Mouse (Mus musculus) midbrain, embryonic 16.5 days (tissue): Measurements from ENCODE around the gene Glis2. TPM values are rescaled to one million over a fixed set of nuclear protein-coding genes. Genes with fewer than 3 reads are reported as not detected.

Source experiments
- ATAC-seq: fragments of 200-750 bp; cut with Nextera tagmentation; 2 replicates; pipeline ENCODE4 v1.8.0; 2017; ENCODE audit warnings: moderate TSS enrichment
- H3K27ac ChIP-seq: fragments of 300-500 bp; sonication (generic); 2 replicates; pipeline ENCODE4 v1.5.1; 2014; ENCODE audit warnings: mild to moderate bottlenecking, low read length, mixed read lengths
- H3K27me3 ChIP-seq: fragments of 300-500 bp; sonication (generic); 2 replicates; pipeline ENCODE4 v1.6.1; 2014; ENCODE audit warnings: low read depth, low read length, mixed read lengths; ENCODE audit not compliant: control insufficient read depth, insufficient read depth
- H3K36me3 ChIP-seq: fragments of 300-500 bp; sonication (generic); 2 replicates; pipeline ENCODE4 v1.6.1; 2014; ENCODE audit warnings: mild to moderate bottlenecking, low read length, moderate library complexity, mixed read lengths; ENCODE audit not compliant: control insufficient read depth, insufficient read depth
- H3K4me1 ChIP-seq: fragments of 300-500 bp; sonication (generic); 2 replicates; pipeline ENCODE4 v1.6.1; 2014; ENCODE audit warnings: mild to moderate bottlenecking, low read length, mixed read lengths; ENCODE audit not compliant: control insufficient read depth, insufficient read depth
- H3K4me2 ChIP-seq: fragments of 300-500 bp; sonication (generic); 2 replicates; pipeline ENCODE4 v1.6.1; 2014; ENCODE audit warnings: mild to moderate bottlenecking, low read length, mixed read lengths
- H3K4me3 ChIP-seq: fragments of 300-500 bp; sonication (generic); 2 replicates; pipeline ENCODE4 v1.5.1; 2014; ENCODE audit warnings: low read depth, mild to moderate bottlenecking, low read length, moderate library complexity, mixed read lengths
- H3K9ac ChIP-seq: fragments of 300-500 bp; sonication (generic); 2 replicates; pipeline ENCODE4 v1.6.1; 2014; ENCODE audit warnings: low read depth, low read length, mixed read lengths
- H3K9me3 ChIP-seq: fragments of 300-500 bp; sonication (generic); replicated peaks from 2 replicates; pipeline ENCODE4 v1.6.1; 2014; ENCODE audit warnings: mild to moderate bottlenecking, low read length, mixed read lengths; ENCODE audit not compliant: control insufficient read depth, poor library complexity, severe bottlenecking
- WGBS: fragments of 180-500 bp; shearing (Covaris S2); extraction: QIAGEN DNeasy Blood & Tissue Kit; methylation state at CpG from one replicate; pipeline ENCODE4 v1.1.7; 2014; 5-methylcytosine and 5-hydroxymethylcytosine counted together
- polyA plus RNA-seq: library from polyadenylated mRNA; unstranded; fragments of >200 nt; fragmentation: Nextera tagmentation; extraction: Ambion mirVana; gene quantifications from 2 replicates; pipeline ENCODE4 v1.2.1, GENCODE M21; 2015

Glis2 gene
- polyA plus RNA-seq = 13.0 and 14.0 TPM in 2 replicates

- Histone ChIP-seq H3K9ac (peak within 1 kb of the TSS; percentile 84), H3K27me3 (no peaks in the 10 kb centered on the region), H3K36me3 (no peaks in the 10 kb centered on the region), H3K4me2 (peak within 1 kb of the TSS; percentile 92), H3K4me3 (peak within 1 kb of the TSS; percentile 68), H3K27ac (peak within 1 kb of the TSS; percentile 92), H3K9me3 (no peaks in the 10 kb centered on the region), H3K4me1 (peaks cover 49% of the 10 kb centered on the region)
- peak; percentile 84 for ATAC-seq
- WGBS = under 1% methylated on average over 22 of the region's 74 CpGs
Observed at GRCm38 (mm10) chr16:4593971-4594813, at the start of gene Glis2. Gene Glis2 (plus strand): TSS chr16:4594713.

GRCm38 (mm10) chr16:4544845-4545244 lies 49.7 kb upstream of the Glis2 start:
- H3K36me3 ChIP-seq = peaks cover 3% of the 10 kb centered on the region; the same call in 1 of the 2 replicates
- ATAC-seq = no peak
- no peak overlapping the region for H3K27ac ChIP-seq
- peaks cover 5% of the 10 kb centered on the region; the same call in 1 of the 2 replicates for H3K4me1 ChIP-seq
- H3K27me3 ChIP-seq = no peaks in the 10 kb centered on the region
- WGBS = 88% methylated on average over 9 of the region's 9 CpGs
- H3K4me3 ChIP-seq = no peak overlapping the region
- no peaks in the 10 kb centered on the region for H3K9me3 ChIP-seq
- H3K9ac ChIP-seq = no peak overlapping the region
- H3K4me2 ChIP-seq = no peak overlapping the region

- no peak overlapping the region for H3K9ac ChIP-seq
- H3K4me1 ChIP-seq = peaks cover 5% of the 10 kb centered on the region; the same call in 1 of the 2 replicates
- H3K4me3 ChIP-seq = no peak overlapping the region
- H3K4me2 ChIP-seq = no peak overlapping the region
- H3K9me3 ChIP-seq = no peaks in the 10 kb centered on the region
- no peak for ATAC-seq
- WGBS = 94% methylated on average over 8 of the region's 8 CpGs
- peaks cover 3% of the 10 kb centered on the region; the same call in 1 of the 2 replicates for H3K36me3 ChIP-seq
- no peaks in the 10 kb centered on the region for H3K27me3 ChIP-seq
- H3K27ac ChIP-seq = no peak overlapping the region
Observed at GRCm38 (mm10) chr16:4546838-4547237, 47.7 kb upstream of the Glis2 start.

GRCm38 (mm10) chr16:4547611-4548010 lies 46.9 kb upstream of the Glis2 start:
- peaks cover 3% of the 10 kb centered on the region; the same call in 1 of the 2 replicates for H3K36me3 ChIP-seq
- H3K4me2 ChIP-seq = no peak overlapping the region
- no peak overlapping the region for H3K4me3 ChIP-seq
- no peaks in the 10 kb centered on the region for H3K9me3 ChIP-seq
- no peak overlapping the region for H3K27ac ChIP-seq
- no peak for ATAC-seq
- WGBS = 95% methylated on average over 5 of the region's 5 CpGs
- no peaks in the 10 kb centered on the region for H3K27me3 ChIP-seq
- no peaks in the 10 kb centered on the region; the same call in 1 of the 2 replicates for H3K4me1 ChIP-seq
- no peak overlapping the region for H3K9ac ChIP-seq

GRCm38 (mm10) chr16:4548953-4549688 lies 45.4 kb upstream of the Glis2 start:
- Histone ChIP-seq H3K9me3 (no peaks in the 10 kb centered on the region), H3K4me3 (no peak overlapping the region), H3K27me3 (no peaks in the 10 kb centered on the region), H3K36me3 (peaks cover 3% of the 10 kb centered on the region; the same call in 1 of the 2 replicates), H3K9ac (no peak overlapping the region), H3K27ac (no peak overlapping the region), H3K4me1 (no peaks in the 10 kb centered on the region), H3K4me2 (no peak overlapping the region)
- 92% methylated on average over 18 of the region's 18 CpGs for WGBS
- no peak for ATAC-seq

- Histone ChIP-seq H3K9ac (no peak overlapping the region), H3K27ac (no peak overlapping the region), H3K4me2 (no peak overlapping the region), H3K36me3 (peaks cover 3% of the 10 kb centered on the region; the same call in 1 of the 2 replicates), H3K9me3 (no peaks in the 10 kb centered on the region), H3K27me3 (no peaks in the 10 kb centered on the region), H3K4me3 (no peak overlapping the region), H3K4me1 (no peaks in the 10 kb centered on the region)
- ATAC-seq = peak; percentile 54
- WGBS = 34% methylated on average over 13 of the region's 13 CpGs
Observed at GRCm38 (mm10) chr16:4551056-4551455, 43.5 kb upstream of the Glis2 start.

GRCm38 (mm10) chr16:4551885-4552284 lies 42.6 kb upstream of the Glis2 start:
- 95% methylated on average over 12 of the region's 12 CpGs for WGBS
- H3K4me1 ChIP-seq = peaks cover 4% of the 10 kb centered on the region
- no peaks in the 10 kb centered on the region for H3K9me3 ChIP-seq
- no peak overlapping the region for H3K27ac ChIP-seq
- peaks cover 2% of the 10 kb centered on the region; the same call in 1 of the 2 replicates for H3K36me3 ChIP-seq
- H3K9ac ChIP-seq = no peak overlapping the region
- no peak overlapping the region for H3K4me2 ChIP-seq
- no peak for ATAC-seq
- H3K4me3 ChIP-seq = no peak overlapping the region
- H3K27me3 ChIP-seq = no peaks in the 10 kb centered on the region

- Histone ChIP-seq H3K36me3 (no peaks in the 10 kb centered on the region; the same call in 1 of the 2 replicates), H3K27me3 (no peaks in the 10 kb centered on the region), H3K4me1 (peaks cover 15% of the 10 kb centered on the region), H3K4me3 (no peak overlapping the region), H3K4me2 (no peak overlapping the region), H3K9ac (no peak overlapping the region), H3K9me3 (no peaks in the 10 kb centered on the region), H3K27ac (no peak overlapping the region)
- 75% methylated on average over 6 of the region's 6 CpGs for WGBS
- no peak for ATAC-seq
Observed at GRCm38 (mm10) chr16:4552829-4553550, 41.5 kb upstream of the Glis2 start.
